In the genomic region with DNA sequence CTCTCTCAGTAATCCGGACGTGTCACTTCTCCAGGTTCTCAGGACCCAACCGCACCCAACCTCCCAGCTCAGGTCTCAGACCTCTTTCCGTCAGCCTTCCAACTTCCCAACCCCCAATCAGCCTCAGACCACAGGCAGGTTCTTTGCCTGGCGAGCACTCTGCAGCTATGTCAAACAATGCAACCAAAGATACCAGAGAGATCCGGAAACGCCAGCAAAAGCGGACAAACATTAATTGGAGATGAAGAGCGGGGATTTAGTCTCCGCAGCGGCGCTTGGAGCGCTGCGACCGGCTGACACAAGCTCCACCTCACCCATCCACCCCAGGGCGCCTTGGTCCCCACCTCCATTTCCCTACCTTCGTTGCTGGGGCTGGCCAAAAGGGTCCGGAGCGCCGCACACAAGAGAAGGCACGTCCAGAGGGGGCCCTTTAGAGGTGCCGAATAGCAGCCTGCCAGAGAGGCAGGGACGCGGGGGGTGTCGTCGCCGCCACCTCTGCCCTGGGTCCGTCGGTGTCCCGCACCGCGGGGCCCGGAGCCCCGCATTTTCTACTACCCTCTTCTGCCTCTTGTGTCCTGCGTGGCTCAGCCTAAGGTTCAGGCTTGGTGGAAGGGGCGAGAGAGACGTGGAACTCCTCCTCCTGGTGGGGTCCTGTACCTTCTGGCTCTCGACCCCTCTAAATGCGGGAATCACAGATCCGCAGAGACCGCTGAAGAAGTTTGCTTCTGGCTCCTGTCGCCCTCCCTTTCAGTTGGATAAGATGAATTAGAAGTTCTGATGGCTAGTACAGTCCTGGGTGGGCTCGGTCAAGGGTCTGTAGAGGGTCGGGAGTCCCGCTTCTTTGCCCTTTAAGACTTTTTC, we compare ENCODE assay signal across 8 mouse cellular contexts. TPM values are rescaled to one million over a fixed set of nuclear protein-coding genes. Genes with fewer than 3 reads are reported as not detected.
DNase-seq lines count a peak whose midpoint lies in the region; ATAC-seq and TF ChIP-seq lines count a peak whose summit lies in the region.

No protein-coding gene starts in this region.

- H3K27ac ChIP-seq in testis, adult 2 months (ENCODE audit: control insufficient read depth, insufficient read depth, low read depth, low read length): no peak overlapping the region
- peak overlapping the region; percentile 94 for H3K27ac ChIP-seq in hindbrain, embryonic 16.5 days (ENCODE audit: low read depth, low read length)
- H3K27ac ChIP-seq in liver, embryonic 16.5 days (ENCODE audit: low read length): no peak overlapping the region
- no peak overlapping the region for H3K27ac ChIP-seq in stomach, embryonic 14.5 days (ENCODE audit: low read length)

- H3K4me3 ChIP-seq in testis, adult 2 months (ENCODE audit: control insufficient read depth, low read depth, low read length): peak overlapping the region; percentile 31
- H3K4me3 ChIP-seq in hindbrain, embryonic 16.5 days (ENCODE audit: low read length): peak overlapping the region; percentile 63
- H3K4me3 ChIP-seq in liver, embryonic 16.5 days (ENCODE audit: low read depth, low read length): peak overlapping the region; percentile 11; the same call in 1 of the 2 replicates
- peak overlapping the region; percentile 57 for H3K4me3 ChIP-seq in stomach, embryonic 14.5 days (ENCODE audit: low read depth, low read length)

- no peak for TF ChIP-seq CTCF in testis, adult 2 months (IDR thresholded peaks at IDR 0.05; ENCODE audit: control insufficient read depth, insufficient read depth, insufficient replicate concordance, low read depth, low read length)

- under 1% methylated on average over 45 of the region's 45 CpGs for WGBS in hindbrain, embryonic 16.5 days
- under 1% methylated on average over 45 of the region's 45 CpGs for WGBS in liver, embryonic 16.5 days (ENCODE audit: insufficient replicate concordance)
- WGBS in stomach, embryonic 14.5 days: under 1% methylated on average over 45 of the region's 45 CpGs

- H3K27me3 ChIP-seq in testis, adult 2 months (ENCODE audit: control insufficient read depth, insufficient read depth, low read length): no peaks in the 10 kb centered on the region; the same call in 1 of the 2 replicates
- no peaks in the 10 kb centered on the region for H3K27me3 ChIP-seq in hindbrain, embryonic 16.5 days (replicated peaks; ENCODE audit: control insufficient read depth, insufficient read depth, low read length)
- peaks cover 23% of the 10 kb centered on the region for H3K27me3 ChIP-seq in liver, embryonic 16.5 days (ENCODE audit: control insufficient read depth, insufficient read depth, low read depth, low read length)
- H3K27me3 ChIP-seq in stomach, embryonic 14.5 days (ENCODE audit: control insufficient read depth, insufficient read depth, low read length): 0 out of 2 replicates have a peak, but pooled peaks cover 7% of the 10 kb centered on the region

- H3K36me3 ChIP-seq in testis, adult 2 months (ENCODE audit: control insufficient read depth, insufficient read depth, low read length): no peaks in the 10 kb centered on the region
- no peaks in the 10 kb centered on the region for H3K36me3 ChIP-seq in hindbrain, embryonic 16.5 days (ENCODE audit: control insufficient read depth, insufficient read depth, low read length)
- no peaks in the 10 kb centered on the region for H3K36me3 ChIP-seq in liver, embryonic 16.5 days (ENCODE audit: control insufficient read depth, insufficient read depth)
- H3K36me3 ChIP-seq in stomach, embryonic 14.5 days (ENCODE audit: control insufficient read depth, insufficient read depth, low read length): no peaks in the 10 kb centered on the region

- H3K4me1 ChIP-seq in testis, adult 2 months (ENCODE audit: control insufficient read depth, insufficient read depth, low read length): peaks cover 5% of the 10 kb centered on the region
- H3K4me1 ChIP-seq in hindbrain, embryonic 16.5 days (ENCODE audit: control insufficient read depth, insufficient read depth, low read depth, low read length): peaks cover 5% of the 10 kb centered on the region; the same call in 1 of the 2 replicates
- H3K4me1 ChIP-seq in liver, embryonic 16.5 days (ENCODE audit: control insufficient read depth, low read depth, low read length): no peaks in the 10 kb centered on the region
- H3K4me1 ChIP-seq in stomach, embryonic 14.5 days (ENCODE audit: control insufficient read depth, insufficient read depth, low read length): no peaks in the 10 kb centered on the region

- peak; percentile 43 to 44 for DNase-seq in cerebellum, postnatal 10 days
- no peak for DNase-seq in cerebellum, adult 11 months
- no peak for DNase-seq in testis, postnatal 14 days (ENCODE audit: low spot score)
- DNase-seq in thymus, postnatal 14 days: no peak

- peak overlapping the region; percentile 72 for H3K9ac ChIP-seq in hindbrain, embryonic 16.5 days (ENCODE audit: low read depth, low read length)
- no peak overlapping the region for H3K9ac ChIP-seq in liver, embryonic 16.5 days (ENCODE audit: low read depth, low read length)
- H3K9ac ChIP-seq in stomach, embryonic 14.5 days (replicated peaks; ENCODE audit: low read depth, low read length): no peak overlapping the region

- peak overlapping the region; percentile 63 for H3K4me2 ChIP-seq in hindbrain, embryonic 16.5 days (ENCODE audit: low read length)
- H3K4me2 ChIP-seq in liver, embryonic 16.5 days (ENCODE audit: low read depth, low read length): peak overlapping the region; percentile 41
- peak overlapping the region; percentile 99 for H3K4me2 ChIP-seq in stomach, embryonic 14.5 days (replicated peaks; ENCODE audit: low read depth, low read length)

- ATAC-seq in hindbrain, embryonic 16.5 days: peak; percentile 9
- no peak for ATAC-seq in liver, embryonic 16.5 days (ENCODE audit: low read depth)
- no peak; the same call in 1 of the 2 replicates for ATAC-seq in stomach, embryonic 14.5 days (ENCODE audit: insufficient number of reproducible peaks, insufficient read depth, low FRiP score, low read depth)

- no peak for TF ChIP-seq POLR2A in testis, adult 2 months (IDR thresholded peaks at IDR 0.05; ENCODE audit: control insufficient read depth, low read depth, low read length)

- H3K9me3 ChIP-seq in hindbrain, embryonic 16.5 days (ENCODE audit: control insufficient read depth, low read length): no peaks in the 10 kb centered on the region
- no peaks in the 10 kb centered on the region for H3K9me3 ChIP-seq in liver, embryonic 16.5 days (replicated peaks; ENCODE audit: control insufficient read depth, low read length)
- no peaks in the 10 kb centered on the region for H3K9me3 ChIP-seq in stomach, embryonic 14.5 days (ENCODE audit: control insufficient read depth, low read depth, low read length)

RNA-seq across cellular contexts. Expression of a gene that starts 1.0 kb away (rescaled TPM):
- 0.02 and 0.04 TPM in 2 replicates for polyA plus RNA-seq in testis, adult 2 months (2012; rRNA removed)
- 71.8 and 72.7 TPM in 2 replicates for polyA plus RNA-seq in hindbrain, embryonic 16.5 days (2015; fragmentation: Nextera tagmentation; extraction: Ambion mirVana)
- polyA plus RNA-seq in liver, embryonic 16.5 days (2015; fragmentation: Nextera tagmentation; extraction: Ambion mirVana): not detected in 2 replicates
- polyA plus RNA-seq in stomach, embryonic 14.5 days (2014; fragmentation: Nextera tagmentation; extraction: Ambion mirVana): 5.9 and 6.6 TPM in 2 replicates

Comparison
In these comparisons a context has a peak if more than half of its experiments do, and no peak if none do; other contexts are left out.
1. DNase-seq: peak in cerebellum, postnatal 10 days (2 of 2); none in cerebellum, adult 11 months (single experiment), testis, postnatal 14 days (single experiment) and thymus, postnatal 14 days (single experiment).
2. H3K4me3 ChIP-seq: peak in every context shown above with its lines; median percentile 63 in hindbrain, embryonic 16.5 days; 57 in stomach, embryonic 14.5 days; 31 in testis, adult 2 months; 11 in liver, embryonic 16.5 days.
3. H3K4me2 ChIP-seq: peak in every context shown above with its lines; median percentile 99 in stomach, embryonic 14.5 days; 63 in hindbrain, embryonic 16.5 days; 41 in liver, embryonic 16.5 days.